Mouse (Mus musculus) kidney, adult 11 months (tissue): ENCODE results near the gene Snx29.
"Not testable (repeated sequence)": the region's sequence is repeated elsewhere in the genome, so short reads cannot be mapped to it uniquely, and the experiment has no call there.

ENCODE experiments used
- DNase-seq: peaks from one replicate; pipeline ENCODE4 v3.0.0; 2022

The Snx29 gene

DNA sequence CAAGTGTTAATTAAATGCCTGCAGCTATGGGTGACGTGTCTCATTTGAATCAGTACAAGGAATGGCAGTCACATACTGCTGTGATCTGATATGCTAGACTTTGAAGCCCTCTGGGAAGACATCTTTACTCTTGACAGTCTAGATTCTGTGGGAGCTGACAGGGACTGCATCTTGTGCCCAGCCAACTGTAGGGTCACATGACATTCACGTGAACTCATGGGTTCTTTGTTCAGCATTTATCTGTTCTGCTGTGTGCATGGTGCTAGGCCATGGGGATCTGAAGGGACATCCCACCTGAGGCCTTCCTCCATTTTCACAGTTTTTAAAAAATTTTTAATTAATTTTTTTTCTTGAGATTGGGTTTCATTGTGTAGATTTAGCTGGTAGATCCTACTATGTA is 91.9 kb downstream of the Snx29 start:
- no peak for DNase-seq

DNA sequence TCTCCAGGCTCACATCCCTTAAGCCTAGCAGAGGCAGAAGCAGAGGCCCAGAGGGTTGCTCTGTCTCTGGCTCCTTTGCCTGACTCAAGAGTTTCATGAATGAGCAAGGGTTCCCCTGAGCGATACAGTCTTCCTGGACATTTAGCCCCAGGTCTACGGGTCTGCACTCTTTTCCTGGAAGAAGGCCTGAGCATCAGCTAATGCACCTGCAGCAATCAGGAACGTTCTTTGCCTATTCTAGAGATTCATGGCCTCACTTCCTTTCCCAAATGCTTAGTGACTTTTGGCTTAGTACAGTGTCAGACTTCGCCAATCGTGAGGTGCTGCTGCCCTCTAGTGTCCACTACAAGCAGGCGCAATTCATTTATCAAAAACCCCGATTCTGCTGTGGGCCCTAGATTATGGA is 95.5 kb downstream of the Snx29 start:
- no peak for DNase-seq

DNA sequence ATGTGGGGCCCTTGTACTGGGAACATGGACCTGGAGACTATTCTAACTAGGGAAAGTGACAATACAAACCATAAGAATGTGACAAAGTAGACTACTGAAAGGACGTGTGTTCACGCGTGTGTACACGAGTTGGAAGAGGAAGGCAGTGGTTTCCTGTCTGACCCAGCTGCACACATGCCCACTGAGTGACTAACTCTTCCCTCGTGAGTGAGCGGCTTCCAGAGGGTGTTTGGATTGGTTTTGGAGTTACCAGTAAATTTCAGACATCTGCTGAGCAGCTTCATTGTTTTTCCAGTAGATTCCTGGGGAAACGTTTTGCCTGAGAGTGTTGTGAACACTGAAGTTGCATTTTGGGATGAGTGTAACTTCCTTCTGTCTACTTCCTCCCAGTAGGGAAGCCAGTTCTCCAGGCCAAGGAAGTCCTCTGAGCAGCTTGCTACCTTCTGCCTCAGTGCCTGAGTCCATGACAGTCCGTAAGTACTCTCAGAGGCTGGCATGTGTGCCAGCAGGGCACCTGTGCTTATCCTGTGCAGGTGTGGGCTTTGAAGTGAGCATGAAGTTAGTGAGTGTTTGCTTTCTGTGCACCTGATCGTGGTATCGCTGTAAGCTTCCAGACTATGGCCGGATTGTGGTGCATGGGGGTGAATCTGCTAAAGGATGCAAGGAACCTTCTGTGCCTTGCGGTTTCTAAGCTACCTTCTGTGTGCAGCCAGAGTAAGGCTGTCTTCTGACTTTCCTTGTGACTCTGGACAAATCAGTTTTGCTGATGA is 97.8 kb downstream of the Snx29 start:
- no peak for DNase-seq

DNA sequence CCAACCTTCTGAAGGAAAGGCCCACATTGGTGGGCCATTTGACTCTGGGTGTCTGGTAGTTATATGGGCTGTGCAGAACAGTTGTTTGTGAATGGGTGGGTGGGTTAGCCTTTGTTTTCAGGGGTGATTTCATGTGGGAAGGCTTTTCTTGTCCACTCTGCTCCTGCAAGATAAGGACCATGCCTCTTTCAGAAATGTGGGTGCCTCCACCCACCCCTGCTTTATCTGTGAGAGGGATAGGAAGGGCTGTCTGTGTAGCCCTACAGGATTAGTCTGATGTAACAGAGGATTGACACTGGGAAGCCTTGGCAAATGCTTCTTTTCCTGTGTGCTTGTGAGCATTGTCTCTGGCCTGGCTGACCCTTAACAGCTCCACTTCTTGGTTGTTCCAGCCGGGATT is 99.5 kb downstream of the Snx29 start:
- no peak for DNase-seq

DNA sequence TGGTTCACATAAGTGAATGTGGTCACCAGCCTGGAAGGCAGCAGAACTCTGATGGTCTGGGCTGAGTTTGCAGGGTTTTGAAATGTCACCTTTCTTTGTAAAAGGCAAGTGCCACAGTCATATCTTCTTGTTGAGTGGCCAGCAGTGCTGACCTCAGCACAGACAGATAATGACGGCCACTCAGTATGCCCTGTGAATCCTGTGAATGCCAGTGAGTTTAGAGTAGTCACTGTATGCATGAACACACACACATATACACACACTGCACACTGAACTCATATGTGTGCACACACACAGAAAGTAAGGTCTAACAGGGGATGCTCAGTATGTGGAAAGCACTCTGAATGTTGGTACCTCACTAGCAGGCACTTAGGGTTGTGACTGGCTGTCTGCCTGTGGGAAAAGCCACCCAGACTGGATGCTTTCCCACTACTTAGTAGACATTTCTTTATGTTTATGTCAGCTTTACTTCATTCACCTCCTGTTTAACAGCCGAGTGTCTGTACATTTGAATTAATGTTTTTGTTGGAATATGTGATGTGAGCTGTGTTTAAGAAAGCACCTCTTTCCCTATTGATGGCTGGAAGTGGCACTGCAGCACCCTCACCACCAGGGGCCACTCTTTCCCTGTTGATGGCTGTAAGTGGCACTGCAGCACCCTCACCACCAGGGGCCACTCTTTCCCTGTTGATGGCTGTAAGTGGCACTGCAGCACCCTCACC is 100.3 kb downstream of the Snx29 start:
- no peak for DNase-seq

DNA sequence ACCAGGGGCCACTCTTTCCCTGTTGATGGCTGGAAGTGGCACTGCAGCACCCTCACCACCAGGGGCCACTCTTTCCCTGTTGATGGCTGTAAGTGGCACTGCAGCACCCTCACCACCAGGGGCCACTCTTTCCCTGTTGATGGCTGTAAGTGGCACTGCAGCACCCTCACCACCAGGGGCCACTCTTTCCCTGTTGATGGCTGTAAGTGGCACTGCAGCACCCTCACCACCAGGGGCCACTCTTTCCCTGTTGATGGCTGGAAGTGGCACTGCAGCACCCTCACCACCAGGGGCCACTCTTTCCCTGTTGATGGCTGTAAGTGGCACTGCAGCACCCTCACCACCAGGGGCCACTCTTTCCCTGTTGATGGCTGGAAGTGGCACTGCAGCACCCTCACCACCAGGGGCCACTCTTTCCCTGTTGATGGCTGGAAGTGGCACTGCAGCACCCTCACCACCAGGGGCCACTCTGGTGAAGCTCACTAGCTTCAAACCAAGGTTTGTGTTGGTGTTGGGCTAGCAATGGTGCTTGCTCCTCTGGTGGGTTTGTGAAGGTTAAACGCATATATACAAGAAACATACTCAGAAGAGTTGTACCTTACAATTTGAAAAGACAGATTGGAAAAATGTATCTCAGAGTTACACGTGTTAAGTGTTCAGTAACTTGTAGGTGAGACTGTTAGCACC is 101.0 kb downstream of the Snx29 start:
- not testable (repeated sequence) for DNase-seq

DNA sequence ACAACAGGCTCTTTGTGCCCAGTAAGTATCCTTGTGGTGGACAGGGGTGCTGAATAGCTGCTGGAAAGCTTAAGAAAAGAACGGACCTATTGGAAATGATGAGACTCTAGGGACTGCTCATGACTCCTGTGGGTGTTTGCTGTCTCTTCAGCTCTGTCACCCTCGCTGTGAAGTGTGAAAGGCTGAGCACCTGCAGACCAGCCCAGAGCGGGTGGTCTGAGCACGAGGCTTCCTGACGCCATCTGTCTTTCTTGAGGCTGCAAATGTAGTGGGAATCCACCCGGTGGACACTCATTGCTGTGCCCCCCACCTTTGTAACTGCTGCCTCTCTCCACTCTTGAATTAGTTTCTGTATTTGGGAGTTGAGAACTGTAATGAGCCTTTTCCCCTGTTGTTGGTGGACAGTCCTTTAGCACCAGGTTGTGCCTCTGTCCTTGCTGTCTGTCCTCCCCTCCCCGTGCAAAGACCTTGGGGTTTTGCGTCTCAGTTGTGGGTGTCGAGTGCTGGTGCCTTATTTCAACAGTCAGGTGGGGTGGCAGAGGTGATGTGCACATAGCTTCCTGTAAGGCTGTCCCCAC is 101.9 kb downstream of the Snx29 start:
- DNase-seq, result no peak

DNA sequence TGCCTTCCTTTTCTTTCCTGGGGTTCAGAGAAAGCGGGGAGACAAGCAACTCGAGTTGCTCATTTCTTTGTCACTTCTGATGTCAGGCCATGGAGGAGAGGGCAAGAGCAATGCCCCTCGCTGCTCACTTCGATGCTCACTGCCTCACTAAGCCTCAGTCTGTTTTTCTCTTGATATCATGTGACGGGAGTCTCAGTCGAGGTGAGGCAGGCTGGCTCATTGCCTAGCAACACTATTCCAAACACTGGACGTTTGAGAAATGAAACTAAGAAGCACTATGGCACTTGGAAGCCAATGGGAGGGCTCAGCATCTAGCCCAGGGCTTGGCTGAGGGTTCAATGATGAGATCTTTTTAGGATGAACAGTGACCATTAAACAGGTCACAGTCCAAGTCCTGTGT is 102.6 kb downstream of the Snx29 start:
- no peak for DNase-seq

DNA sequence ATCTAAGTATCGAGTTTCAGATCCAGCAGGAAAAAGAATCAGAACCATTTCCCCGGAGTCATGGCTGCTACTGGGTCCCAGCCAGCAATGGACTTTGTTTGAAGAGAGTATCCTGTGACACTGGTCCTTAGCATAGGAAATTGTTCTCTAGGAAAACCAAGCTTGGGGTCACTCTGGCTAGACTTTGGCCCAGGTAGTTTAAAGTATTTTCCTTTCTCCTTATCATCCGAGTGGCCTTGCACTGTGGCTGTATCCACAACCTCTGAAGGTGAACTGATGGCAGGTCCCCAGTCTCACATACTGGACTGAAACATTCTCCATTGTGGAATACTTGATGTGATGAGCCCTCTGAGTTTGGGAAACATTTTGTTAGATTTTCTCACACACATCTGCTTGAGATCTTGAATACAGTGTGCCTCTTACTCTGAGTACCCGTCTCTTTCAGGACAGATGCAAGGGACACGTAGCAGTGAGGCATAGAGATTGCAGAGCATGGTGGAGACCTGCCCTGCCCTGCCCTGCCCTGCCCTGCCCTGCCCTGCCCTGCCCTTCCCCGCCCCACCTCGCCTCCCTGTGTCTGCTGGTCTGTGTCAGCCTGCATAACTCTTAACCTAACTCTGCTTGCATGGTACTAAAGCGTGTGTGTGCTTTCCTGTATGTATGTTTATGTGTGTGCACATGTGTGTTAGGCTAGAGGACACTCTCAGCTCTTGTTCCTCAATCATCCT is 104.3 kb downstream of the Snx29 start:
- DNase-seq, result no peak

DNA sequence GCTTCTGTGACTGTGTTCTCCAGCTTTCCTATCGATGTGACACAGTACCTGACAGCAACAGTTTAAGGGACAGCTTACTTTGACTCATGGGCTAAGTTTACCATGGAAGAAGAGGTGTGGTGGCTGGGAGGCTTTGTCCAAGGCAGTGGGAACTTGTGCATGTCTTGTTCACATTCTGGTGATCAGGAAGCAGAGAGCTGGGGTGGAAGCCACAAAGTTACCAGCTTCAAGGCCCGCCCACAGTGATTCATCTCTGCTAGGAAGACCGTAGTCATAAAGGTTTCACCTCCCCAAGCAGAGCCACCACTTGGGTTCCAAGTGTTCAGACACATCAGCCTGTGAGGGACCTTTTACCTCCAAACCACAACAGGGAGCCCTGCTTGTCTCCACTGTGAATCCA is 107.1 kb downstream of the Snx29 start:
- no peak for DNase-seq

DNA sequence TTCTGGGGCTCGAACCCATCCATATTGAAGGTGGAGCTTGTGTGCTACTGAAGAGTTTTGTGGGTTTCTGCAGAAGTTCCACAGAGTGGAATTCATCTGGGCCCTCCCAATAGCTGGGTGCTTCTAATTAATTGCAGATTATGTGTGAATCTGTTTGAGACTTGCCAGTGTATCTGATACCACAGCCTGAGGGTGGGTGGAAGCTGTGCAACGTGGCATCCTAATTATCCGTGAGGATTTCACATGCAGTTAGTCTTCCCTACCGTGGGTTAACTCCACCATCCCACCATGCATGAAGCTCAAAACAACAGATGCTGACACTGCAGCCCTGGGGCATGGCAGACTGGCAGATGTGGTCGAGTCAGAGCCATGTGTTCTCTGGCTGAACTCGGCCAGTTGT is 107.8 kb downstream of the Snx29 start:
- DNase-seq, result no peak

DNA sequence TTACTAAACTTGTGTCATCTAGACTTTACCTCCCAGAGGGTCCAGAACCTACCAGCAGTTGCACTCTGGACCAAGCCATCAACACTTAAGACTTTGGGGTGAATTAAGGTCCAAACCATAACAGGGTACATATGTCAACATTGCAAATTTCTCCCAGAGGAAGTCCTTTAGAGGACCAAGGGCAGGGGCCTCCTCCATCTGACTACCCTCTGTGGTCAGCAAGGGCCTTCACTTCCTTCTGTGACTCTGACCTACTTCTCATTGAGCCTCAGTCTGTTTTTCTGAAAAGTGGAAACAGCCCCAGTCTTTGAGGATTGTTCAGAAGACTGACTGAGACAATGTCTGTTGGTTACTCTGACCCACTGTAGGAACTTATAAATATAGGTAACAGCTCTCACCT is 111.1 kb downstream of the Snx29 start:
- no peak for DNase-seq

DNA sequence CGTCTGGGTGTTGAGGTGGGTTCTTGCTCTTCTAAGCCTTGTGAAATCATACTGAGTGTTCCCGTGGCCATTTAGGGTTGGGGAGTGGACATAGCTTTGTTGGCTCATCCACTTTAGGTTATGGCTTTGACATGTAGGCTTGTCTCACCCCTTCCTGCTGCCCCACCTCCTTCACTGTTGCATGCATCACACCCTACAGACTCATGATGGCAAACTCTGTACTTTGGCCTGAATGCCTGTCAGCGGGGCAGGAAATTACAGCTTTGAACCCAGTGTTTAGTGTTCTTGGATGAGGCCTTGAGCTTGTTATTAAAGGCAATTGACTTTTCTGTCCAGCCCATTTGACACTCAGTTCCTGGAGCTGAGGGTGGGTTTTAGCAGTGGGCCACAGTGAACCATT is 114.9 kb downstream of the Snx29 start:
- DNase-seq, result no peak

DNA sequence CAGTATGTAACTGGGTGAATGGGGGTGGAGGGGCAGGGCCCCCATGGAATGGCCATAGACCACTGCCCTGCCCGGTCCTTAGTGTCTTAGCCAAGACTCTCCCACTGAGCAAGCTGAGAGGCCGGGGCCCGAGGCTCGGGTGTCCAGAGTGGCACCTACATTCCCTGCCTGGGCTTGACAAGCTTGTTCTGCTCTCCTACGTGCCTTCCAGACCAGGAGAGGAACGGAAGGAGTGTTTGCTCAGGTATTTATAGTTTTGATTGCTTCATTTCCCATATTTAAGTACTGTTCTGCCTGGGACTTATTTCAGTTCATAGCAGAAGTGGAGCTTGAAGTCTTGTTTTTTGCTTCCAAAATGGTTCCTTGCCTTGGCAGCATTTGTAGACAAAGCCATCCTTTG is 116.7 kb downstream of the Snx29 start:
- no peak for DNase-seq

DNA sequence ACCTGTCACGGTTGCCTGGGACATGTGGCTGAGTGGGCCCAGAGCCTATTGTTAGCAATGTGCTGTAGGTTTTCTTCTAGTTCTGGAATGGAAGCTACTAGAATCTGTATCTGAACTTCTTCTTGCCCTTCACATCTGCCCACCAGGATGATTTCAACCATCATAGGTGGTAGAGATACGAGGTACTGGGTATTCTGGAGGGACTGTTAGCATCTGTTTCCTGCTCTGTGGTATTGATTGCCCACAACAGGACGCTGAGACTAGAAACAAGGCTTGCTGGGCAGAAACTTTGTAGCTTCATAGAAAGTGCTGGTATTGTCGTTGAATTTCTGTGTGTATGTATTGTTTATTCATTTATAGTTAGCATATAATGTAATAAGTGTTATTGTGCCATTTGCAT is 118.9 kb downstream of the Snx29 start:
- DNase-seq, result no peak

DNA sequence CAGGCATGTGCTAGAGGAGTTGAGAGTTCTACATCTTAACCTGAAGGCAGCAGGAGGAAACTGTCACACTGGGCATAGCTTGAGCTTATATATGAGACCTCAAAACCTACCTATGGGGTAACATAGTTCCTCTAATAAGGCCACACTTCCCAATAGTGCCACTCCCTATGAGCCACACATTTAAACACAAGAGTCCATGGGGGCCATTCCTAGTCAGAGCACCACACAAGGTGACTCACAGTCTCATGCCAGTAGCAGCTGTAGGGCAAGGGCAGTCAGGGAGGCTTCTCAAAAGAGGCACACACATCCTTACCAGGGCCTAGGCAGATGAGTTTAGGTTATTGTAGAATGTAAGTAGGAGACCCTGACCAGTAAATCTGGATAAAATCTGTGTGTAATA is 119.8 kb downstream of the Snx29 start:
- DNase-seq, result no peak

DNA sequence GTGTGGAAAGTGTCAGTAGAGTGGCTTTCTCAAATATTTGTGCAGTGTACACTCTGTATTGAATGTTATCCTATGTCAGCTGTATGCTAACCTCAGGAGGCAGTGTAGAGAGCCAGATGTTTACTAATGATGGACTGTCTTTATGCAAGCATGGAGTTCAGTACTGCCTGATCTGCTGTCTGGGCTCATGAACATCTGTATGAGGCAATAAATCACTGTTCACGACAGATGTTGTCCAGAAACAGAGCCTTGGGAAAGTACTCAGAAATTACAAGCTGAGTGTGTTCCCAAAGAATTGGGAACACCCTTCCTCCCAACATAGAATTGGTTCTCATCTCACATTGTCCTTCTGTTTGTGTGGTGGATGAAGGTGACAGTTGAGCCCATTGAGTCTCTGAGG is 121.9 kb downstream of the Snx29 start:
- DNase-seq, result no peak

DNA sequence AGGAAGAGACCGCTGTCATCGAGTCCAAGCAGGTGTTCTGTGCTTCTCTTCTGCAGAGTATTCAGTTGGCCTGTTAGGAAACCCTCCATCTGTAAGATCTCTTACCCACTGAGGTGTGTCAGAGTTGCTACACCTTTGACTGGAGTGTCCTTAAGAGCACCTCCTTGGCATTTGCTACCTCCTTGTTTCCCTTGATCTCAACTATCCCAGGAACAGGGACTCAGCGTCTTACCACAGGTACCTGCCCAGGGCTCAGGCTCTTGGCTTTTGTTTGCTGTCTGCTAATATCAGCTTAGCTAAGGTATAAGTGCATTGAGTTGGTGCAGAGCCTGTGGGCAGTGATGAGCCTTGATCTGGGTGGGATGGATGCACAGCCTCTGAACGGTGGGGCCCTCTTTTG is 124.3 kb downstream of the Snx29 start:
- DNase-seq, result no peak

DNA sequence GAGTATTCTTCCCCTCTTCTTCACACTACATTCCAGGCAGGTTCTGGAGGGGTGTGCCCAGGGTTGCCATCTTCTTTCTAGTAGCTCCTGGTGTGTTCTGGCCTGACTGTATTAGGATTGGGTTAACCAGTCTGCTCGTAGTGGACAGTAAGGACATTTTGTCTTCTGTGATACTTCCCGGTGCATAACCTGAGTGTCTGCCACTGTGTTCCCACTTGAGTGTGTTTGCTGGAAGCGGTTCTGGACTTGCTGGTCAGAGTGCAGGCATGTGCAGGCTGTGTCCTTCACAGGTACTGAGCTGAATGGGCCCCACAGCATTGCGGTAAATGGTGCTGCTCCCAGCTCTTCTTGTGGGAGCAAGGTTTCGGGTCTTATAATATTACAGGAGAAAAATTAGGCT is 125.2 kb downstream of the Snx29 start:
- no peak for DNase-seq

DNA sequence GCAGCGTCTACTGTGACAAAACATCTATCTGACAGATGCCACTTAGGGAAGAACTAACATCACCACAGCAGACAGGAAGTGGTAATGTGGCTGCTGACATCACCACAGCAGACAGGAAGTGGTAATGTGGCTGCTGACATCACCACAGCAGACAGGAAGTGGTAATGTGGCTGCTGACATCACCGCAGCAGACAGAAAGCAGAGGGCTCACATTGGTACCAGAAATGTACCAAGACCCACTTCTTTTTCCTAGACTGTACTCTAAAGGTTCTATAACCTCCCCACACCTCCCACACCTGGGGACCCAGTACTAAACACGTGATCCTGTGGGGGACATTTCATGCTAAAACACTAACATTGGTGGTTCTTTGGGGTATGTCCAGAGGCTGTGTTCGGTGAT is 126.0 kb downstream of the Snx29 start:
- not testable (repeated sequence) for DNase-seq

DNA sequence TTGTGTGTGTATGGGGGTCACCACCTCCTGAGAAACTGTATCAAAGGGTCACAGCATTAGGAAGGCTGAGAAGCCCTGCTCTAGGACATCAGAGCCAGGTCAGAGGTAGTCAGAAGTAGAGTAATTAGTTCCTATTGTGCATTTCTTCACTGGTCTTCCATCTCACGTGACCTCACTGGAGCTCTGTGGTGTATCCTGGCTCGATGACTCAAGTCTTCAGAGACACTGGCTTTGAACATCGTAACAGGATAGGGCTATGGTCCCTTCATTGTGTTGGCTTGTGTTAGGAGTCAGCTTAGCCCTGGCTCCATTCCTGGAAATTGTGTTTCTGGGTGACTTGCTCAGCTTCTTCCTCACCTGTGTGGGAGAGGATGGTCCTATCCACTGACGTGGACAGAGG is 126.6 kb downstream of the Snx29 start:
- no peak for DNase-seq

DNA sequence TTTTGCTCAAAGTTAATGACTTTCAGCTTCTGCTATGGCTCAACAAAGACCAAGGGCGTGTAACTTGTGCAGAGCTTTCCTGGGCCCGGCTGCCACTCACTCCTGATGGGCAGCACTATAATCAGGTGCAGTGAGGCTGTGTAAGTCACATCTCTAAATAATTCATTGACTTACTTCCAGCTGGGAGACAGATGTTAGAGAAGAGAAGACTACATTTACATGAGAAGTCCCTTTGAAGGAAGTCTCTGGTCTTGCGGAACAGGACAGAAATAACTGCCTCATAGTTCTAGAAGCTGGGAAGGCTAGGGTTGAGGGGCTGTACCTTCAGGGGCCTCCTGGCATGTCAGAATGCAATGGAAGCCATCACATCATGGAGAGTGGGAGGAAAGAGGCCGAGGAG is 127.9 kb downstream of the Snx29 start:
- DNase-seq, result no peak

DNA sequence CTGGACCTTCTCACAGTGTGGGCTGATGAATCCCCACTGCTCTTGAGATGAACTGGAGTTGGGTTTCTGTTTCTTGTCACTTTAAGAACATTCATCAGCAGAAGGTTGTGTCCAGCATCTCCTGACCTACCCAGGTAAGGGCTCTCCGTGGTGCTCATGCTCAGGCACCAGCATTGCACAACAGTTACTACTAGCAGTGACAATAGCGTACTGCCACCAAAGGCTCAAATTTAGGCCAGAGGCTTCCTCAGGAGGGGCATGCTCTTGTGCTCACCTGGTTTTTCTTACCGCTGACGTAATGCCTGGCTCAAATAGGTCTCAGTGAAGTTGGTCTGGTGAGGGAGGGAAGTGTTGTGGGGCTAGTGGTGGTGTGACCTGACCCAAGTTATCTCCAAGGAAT is 132.2 kb downstream of the Snx29 start:
- no peak for DNase-seq
